Mouse (Mus musculus): ENCODE data around the gene B4gat1. TPM values are rescaled to one million over a fixed set of nuclear protein-coding genes. Genes with fewer than 3 reads are reported as not detected.

The B4gat1 gene
- polyA plus RNA-seq, 1 experiment from 2014 or later = 50.0 TPM

DNA sequence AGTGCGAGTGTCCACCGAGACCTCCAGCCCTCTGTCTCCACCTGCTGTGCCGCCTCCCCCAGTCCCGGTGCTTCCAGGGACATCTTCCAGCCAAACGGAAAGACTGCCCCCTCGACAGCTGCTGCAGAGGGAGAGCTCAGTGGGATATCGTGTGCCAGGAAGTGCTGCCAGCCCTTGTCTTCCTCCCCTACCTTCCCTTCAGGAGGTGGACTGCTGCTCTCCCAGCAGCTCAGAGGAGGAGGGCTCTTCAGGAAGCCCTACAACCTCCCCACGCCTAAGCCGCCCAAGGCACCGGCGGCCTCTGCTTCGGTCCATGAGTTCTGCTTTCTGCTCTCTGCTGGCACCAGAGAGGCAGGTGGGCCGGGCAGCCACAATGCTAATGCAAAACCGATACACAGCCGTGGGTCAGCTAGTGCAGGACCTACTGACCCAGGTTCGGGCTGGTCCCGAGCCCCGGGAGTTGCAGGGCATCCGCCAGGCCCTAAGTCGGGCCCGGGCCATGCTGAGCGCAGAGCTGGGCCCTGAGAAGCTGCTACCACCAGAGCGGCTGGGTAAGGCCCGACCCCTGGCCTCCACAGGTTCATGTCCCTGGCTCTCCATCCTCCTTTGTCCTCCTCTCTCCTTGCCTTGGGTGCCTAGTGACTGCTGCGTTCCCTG is 13.7 kb downstream of the B4gat1 start:
- no peak overlapping the region for H3K27ac ChIP-seq
- H3K27me3 ChIP-seq (replicated peaks) = peaks cover 48% of the 10 kb centered on the region
- H3K4me2 ChIP-seq (replicated peaks) = peak overlapping the region; percentile 9; the same call in 1 of the 2 replicates
- WGBS = 26% methylated on average over 25 of the region's 25 CpGs
- peaks cover 27% of the 10 kb centered on the region for H3K36me3 ChIP-seq
- H3K9me3 ChIP-seq = no peaks in the 10 kb centered on the region
- H3K9ac ChIP-seq = no peak overlapping the region
- ATAC-seq (ENCODE audit: low FRiP score, low read depth) = no peak
- H3K4me1 ChIP-seq = peaks cover 21% of the 10 kb centered on the region
- no peak overlapping the region for H3K4me3 ChIP-seq

DNA sequence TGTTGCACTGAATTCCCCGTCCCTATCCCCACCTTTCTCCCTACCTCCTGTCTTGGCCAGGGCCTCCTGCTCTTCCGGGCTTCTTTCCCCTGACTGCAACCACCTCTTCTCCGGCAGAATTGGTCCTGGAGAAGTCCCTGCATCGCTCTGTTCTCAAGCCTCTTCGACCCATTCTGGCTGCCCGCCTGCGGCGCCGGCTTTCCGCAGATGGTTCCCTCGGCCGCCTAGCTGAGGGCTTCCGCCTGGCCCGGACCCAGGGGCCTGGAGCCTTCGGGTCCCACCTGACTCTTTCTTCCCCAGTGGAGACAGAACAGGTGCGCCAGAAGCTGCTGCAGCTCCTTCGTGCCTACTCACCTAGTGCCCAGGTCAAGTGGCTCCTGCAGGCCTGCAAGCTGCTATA is 14.2 kb downstream of the B4gat1 start:
- H3K9ac ChIP-seq = no peak overlapping the region
- H3K9me3 ChIP-seq = no peaks in the 10 kb centered on the region
- H3K27ac ChIP-seq = no peak overlapping the region
- no peak overlapping the region for H3K4me2 ChIP-seq (replicated peaks)
- no peak for ATAC-seq (ENCODE audit: low FRiP score, low read depth)
- peaks cover 22% of the 10 kb centered on the region for H3K36me3 ChIP-seq
- H3K4me1 ChIP-seq = peaks cover 21% of the 10 kb centered on the region
- 58% methylated on average over 17 of the region's 17 CpGs for WGBS
- H3K27me3 ChIP-seq (replicated peaks) = peaks cover 48% of the 10 kb centered on the region
- H3K4me3 ChIP-seq = no peak overlapping the region

DNA sequence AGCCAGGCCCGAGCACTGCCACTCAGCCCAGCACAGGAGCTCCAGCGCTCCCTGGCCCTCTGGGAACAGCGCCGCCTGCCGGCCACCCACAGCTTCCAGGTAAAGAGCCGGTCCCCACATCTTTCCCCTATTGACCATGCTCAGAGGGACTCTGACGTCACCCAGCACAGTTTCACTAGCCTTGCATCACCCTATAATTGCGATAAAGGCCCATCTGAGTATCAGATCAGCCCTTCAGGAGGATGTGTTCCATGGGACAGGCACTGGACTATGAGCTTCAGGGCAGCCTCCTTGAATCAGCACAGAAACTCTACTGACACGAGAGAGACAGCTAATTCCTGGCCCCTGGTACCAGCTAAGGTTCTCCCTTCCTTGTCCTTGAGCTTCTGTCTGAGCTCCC is 15.3 kb downstream of the B4gat1 start:
- H3K4me2 ChIP-seq (replicated peaks) = no peak overlapping the region
- WGBS = 15% methylated on average over 9 of the region's 9 CpGs
- H3K4me1 ChIP-seq = peaks cover 24% of the 10 kb centered on the region
- no peaks in the 10 kb centered on the region for H3K9me3 ChIP-seq
- peaks cover 48% of the 10 kb centered on the region for H3K27me3 ChIP-seq (replicated peaks)
- H3K9ac ChIP-seq = no peak overlapping the region
- H3K27ac ChIP-seq = no peak overlapping the region
- peaks cover 12% of the 10 kb centered on the region for H3K36me3 ChIP-seq
- ATAC-seq (ENCODE audit: low FRiP score, low read depth) = no peak
- no peak overlapping the region for H3K4me3 ChIP-seq

DNA sequence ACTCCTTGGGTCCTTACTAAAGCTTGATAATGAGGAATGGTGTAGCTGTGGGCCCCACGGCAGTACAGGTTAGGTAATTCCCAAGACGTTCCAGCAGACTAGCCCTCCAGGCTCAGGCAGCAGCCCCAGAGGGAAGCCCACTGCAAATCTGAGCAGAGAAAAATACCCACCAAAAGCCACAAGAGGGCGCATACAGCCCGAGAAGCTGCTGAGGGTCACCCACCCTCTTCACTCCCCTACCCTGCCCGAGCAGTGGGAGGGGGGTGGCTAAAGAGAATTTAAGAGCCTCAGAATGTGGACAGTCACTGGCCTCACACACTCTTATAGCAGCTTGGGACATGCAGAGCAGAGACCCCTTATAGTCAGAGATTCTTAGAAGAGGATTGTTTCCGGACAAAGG is 17.6 kb downstream of the B4gat1 start:
- H3K4me2 ChIP-seq (replicated peaks) = no peak overlapping the region
- H3K36me3 ChIP-seq = no peaks in the 10 kb centered on the region
- no peak overlapping the region for H3K4me3 ChIP-seq
- H3K9ac ChIP-seq = no peak overlapping the region
- peaks cover 27% of the 10 kb centered on the region for H3K4me1 ChIP-seq
- peaks cover 34% of the 10 kb centered on the region for H3K27me3 ChIP-seq (replicated peaks)
- 0 out of 2 replicates have a peak, but pooled peaks have one; percentile 6 for ATAC-seq (ENCODE audit: low FRiP score, low read depth)
- no peaks in the 10 kb centered on the region for H3K9me3 ChIP-seq
- H3K27ac ChIP-seq = no peak overlapping the region
- WGBS = 11% methylated on average over 6 of the region's 6 CpGs

DNA sequence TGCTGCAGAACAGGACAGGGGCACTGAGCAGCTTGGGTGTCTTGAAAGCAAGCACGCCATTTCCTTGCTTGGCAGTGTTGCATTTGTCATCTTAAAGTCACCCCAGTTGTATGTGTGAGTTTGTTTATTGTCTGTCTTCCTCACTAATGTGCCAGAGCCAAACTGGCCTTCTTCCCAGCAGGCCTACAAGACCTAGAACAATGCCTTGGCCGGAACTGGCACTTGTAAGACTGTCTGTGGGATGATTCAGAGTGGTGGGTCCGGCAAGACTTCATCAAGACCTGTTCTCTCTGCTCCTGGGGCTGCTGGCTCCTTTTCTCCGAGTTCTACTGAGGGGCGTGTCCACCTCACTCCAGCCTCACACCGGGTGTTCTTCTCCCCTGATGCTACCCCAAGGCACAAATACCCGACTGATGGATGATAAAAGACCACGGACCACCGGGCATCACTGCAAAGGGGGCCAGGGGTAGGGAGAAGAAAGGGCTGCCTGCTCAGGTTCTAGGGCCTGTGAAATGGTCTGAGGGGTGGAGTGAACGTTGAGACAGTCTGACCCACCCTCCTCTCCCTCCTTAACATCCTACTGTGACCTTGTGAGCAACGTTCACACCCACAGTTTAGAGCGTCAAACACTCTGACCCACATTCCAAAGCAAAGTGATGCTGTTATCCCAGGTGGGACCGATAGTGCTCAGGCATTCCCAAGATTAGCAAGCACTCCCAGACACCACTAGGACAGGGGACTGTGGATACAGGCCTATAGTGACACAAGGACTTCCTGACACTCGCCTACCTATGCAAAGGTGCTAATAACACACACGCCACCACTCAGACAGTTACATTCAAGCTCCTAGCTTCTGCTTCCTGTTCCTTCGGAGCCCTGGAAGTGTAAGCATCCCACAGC is 19.5 kb downstream of the B4gat1 start:
- ATAC-seq (ENCODE audit: low FRiP score, low read depth) = no peak
- Histone ChIP-seq H3K27ac (no peak overlapping the region), H3K9me3 (no peaks in the 10 kb centered on the region), H3K36me3 (no peaks in the 10 kb centered on the region), H3K4me3 (no peak overlapping the region), H3K4me2 (replicated peaks) (no peak overlapping the region), H3K4me1 (peaks cover 27% of the 10 kb centered on the region), H3K9ac (no peak overlapping the region), H3K27me3 (replicated peaks) (peaks cover 15% of the 10 kb centered on the region)
- WGBS = 20% methylated on average over 16 of the region's 16 CpGs

DNA sequence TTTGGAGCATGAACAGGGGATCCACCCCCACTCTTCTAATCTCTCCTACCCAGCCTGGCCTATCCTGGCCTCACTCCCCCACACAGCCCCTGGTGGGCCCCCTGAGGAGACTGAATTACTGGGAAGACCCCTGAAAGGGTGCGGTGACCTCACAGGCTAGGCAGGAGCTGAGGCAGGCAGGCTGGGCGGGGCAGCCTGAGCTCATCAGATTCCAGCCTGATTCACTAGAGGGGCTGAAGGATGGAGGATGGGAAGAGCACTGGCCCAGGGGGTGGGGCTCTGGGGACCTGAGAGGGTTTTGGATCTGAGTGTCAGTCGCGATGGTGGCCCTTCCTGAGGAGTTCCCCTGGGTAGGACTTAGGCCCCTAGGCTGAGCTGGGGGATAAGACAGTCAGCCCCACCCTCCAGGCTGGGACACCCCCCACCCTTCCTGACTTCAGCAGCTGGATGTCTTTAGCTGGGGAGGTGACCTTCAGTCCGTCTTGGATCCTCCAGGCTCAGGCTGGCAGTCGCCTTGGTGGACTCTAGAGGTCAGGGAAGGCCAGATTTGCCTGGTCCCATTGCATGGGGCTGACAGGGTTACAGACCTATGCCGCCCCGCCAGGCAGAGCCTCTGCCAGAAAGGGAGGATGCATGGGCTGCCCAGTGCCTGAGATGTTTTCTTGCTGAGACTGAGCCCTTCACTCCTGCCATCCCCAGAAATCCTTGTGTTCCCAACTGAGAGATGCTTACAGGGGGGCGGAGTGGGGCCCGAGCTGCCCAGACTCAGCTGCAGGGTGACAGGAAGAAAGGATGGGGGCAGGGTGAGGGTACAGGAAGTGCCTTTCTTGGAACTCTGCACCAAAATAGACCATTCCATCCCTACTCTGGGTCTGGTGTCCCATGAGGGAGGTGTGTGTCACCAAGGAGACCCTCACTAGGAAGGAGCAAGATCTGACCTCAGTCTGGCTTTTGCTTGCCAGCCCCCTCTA is 20.5 kb downstream of the B4gat1 start:
- Histone ChIP-seq H3K9me3 (no peaks in the 10 kb centered on the region), H3K27ac (no peak overlapping the region), H3K36me3 (no peaks in the 10 kb centered on the region), H3K27me3 (replicated peaks) (0 out of 2 replicates have a peak, but pooled peaks cover 8% of the 10 kb centered on the region), H3K4me1 (peaks cover 27% of the 10 kb centered on the region), H3K4me3 (no peak overlapping the region), H3K4me2 (replicated peaks) (no peak overlapping the region), H3K9ac (peak overlapping the region; percentile 9; the same call in 1 of the 2 replicates)
- ATAC-seq (ENCODE audit: low FRiP score, low read depth) = no peak
- WGBS = 16% methylated on average over 10 of the region's 10 CpGs

DNA sequence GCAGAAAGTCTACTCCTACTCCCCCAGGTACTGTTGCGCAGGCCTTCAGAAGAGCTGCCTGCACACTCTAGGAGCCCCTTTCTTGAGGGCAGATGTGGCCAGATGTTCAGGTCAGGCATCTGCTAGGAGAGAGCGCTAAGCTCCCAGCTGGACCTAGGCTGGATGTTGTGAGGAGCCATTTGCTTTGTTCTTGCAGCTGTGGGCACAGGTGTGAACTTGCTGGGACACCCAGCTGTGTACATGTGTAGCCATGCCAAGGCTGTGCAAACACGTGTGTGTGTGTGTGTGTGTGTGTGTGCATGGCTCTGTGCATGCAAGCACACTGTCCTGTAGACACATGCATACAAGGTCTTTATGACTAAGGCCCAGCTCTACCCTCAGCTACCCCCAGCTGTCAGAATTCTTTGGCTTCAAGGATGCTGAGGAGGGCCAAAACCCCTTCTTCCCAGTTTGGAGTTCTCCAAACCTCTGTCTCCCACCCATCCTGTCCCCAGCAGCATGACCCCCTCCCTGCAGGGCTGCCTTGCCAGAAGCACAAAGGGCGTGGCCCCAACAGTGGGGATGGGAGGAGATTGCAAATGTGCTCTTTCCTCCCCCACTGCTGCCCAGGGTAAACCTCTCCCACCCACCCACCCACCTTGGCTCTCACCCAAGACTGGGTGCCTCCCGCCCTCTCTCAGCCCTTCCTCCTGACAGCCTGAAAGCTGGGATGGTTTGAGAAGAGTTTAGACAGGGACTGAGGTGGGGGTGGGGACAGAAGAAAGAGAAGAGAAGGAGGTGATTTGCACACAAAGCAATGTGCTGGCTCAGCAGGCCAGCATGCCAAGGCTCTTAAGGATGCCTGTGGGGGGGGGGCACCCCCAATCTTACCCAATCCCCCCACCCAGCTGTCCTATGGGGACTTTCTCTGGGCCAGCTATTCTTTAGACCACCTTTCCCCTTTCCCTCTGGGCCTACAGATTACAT is 22.0 kb downstream of the B4gat1 start:
- no peak for ATAC-seq (ENCODE audit: low FRiP score, low read depth)
- 42% methylated on average over 5 of the region's 5 CpGs for WGBS
- no peak overlapping the region for H3K27ac ChIP-seq
- no peaks in the 10 kb centered on the region for H3K9me3 ChIP-seq
- H3K4me1 ChIP-seq = peaks cover 34% of the 10 kb centered on the region
- 0 out of 2 replicates have a peak, but pooled peaks cover 9% of the 10 kb centered on the region for H3K27me3 ChIP-seq (replicated peaks)
- H3K36me3 ChIP-seq = no peaks in the 10 kb centered on the region
- H3K4me2 ChIP-seq (replicated peaks) = 0 out of 2 replicates have a peak overlapping the region, but pooled peaks have one; percentile 1
- H3K4me3 ChIP-seq = no peak overlapping the region
- H3K9ac ChIP-seq = no peak overlapping the region; the same call in 1 of the 2 replicates

DNA sequence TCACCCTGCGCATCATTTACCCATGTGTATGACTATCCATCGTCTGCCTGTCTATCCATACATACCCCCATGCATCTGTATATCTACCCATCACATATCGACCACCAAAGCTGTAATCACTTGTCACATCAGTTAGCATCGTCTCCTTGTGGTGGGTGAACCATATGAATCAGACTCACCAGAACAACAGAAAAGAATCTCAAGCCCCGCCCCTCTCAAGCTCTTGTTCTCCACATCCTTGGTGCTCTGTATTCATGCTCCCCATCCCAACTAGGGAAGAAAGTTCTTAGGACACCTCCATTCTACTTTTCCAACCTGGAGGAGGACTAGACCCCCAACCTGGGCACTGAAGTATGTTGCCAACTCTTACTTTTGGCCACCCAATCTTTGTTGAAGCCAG is 23.4 kb downstream of the B4gat1 start:
- Histone ChIP-seq H3K9ac (no peak overlapping the region), H3K4me3 (no peak overlapping the region), H3K4me2 (replicated peaks) (no peak overlapping the region), H3K36me3 (no peaks in the 10 kb centered on the region), H3K27ac (no peak overlapping the region), H3K4me1 (peaks cover 31% of the 10 kb centered on the region), H3K9me3 (no peaks in the 10 kb centered on the region), H3K27me3 (replicated peaks) (peaks cover 12% of the 10 kb centered on the region)
- ATAC-seq (ENCODE audit: low FRiP score, low read depth) = no peak
- WGBS = 90% methylated on average over 5 of the region's 5 CpGs

DNA sequence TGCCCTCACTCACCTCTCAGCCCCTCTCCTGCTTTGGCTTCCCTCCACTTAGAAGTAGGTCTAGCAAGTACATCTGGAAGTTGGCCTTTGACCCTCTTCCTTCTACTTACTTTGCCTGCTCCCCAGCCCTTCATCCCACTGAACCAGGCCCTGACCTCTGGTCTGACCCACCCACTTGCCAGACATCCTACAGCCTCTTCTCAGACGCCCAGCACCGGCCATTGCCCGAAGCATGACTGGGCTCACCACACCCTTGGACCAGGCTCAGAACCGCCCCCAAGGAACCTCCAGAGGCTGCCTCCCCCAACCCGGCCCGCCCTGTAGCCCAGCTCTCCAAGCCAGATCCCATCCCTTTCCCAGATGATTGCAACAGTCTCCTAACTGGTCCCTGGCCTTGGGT is 23.8 kb downstream of the B4gat1 start:
- Histone ChIP-seq H3K4me2 (replicated peaks) (no peak overlapping the region), H3K27me3 (replicated peaks) (peaks cover 16% of the 10 kb centered on the region), H3K36me3 (no peaks in the 10 kb centered on the region), H3K9me3 (no peaks in the 10 kb centered on the region), H3K4me3 (no peak overlapping the region), H3K4me1 (peaks cover 35% of the 10 kb centered on the region), H3K27ac (no peak overlapping the region), H3K9ac (no peak overlapping the region)
- WGBS = 74% methylated on average over 6 of the region's 6 CpGs
- ATAC-seq (ENCODE audit: low FRiP score, low read depth) = no peak

DNA sequence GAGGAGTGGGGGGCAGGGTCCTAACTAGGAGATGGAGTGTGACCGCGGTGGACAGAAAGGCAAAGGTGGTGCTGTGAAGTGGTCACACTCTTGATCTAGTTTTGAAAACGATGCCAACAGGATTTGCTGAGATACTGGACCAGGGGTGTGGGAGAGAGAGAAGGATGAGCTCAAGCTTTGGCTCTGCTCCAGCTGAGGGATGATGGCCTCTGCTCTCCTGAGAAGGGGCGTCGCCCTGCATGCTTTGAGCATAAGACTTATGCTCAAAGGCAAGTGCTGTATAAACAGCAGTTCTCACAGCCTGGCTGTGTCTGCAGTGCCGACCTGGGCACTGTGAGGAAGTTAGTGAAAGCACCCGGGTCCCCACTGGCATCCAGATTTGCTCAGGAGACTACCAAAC is 26.5 kb downstream of the B4gat1 start:
- Histone ChIP-seq H3K9me3 (no peaks in the 10 kb centered on the region), H3K4me3 (no peak overlapping the region), H3K27ac (no peak overlapping the region), H3K36me3 (no peaks in the 10 kb centered on the region), H3K4me2 (replicated peaks) (no peak overlapping the region), H3K9ac (0 out of 2 replicates have a peak overlapping the region, but pooled peaks have one; percentile 3), H3K4me1 (peaks cover 49% of the 10 kb centered on the region), H3K27me3 (replicated peaks) (peaks cover 42% of the 10 kb centered on the region)
- WGBS = 69% methylated on average over 7 of the region's 7 CpGs
- no peak for ATAC-seq (ENCODE audit: low FRiP score, low read depth)

Data from neural tube, embryonic 12.5 days (tissue).